Mouse (Mus musculus) right cerebral cortex, postnatal 4 days (tissue): ENCODE measurements around the gene Lrrc37a.
"Not testable (repeated sequence)": the region's sequence is repeated elsewhere in the genome, so short reads cannot be mapped to it uniquely, and the experiment has no call there.

Experiments
- DNase-seq: peaks from one replicate; pipeline ENCODE4 v3.0.0-alpha.2; 2022

Lrrc37a gene

DNA sequence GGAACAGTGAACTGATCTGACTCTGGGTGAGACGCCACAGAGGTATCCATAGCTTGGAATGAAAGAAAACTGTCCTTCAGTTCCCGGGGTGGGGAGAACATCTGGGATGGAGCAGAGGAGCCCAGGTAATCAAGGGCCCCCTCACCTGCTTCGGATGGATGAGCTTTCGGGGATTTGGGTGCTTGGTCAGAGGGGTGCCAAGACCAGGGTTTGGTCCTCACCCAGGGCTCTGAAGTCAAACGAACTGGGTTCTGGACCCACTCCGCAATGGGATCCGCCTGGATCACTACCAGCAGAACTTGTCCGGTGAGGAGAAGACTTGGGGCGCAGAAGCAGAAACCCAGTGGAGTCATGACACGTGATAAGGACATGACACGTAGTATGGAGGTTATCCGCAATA, at the start of gene Lrrc37a:
TSS of gene Lrrc37a (minus strand) at position 101 of the 400 bp plus-strand sequence.
- no peak for DNase-seq

DNA sequence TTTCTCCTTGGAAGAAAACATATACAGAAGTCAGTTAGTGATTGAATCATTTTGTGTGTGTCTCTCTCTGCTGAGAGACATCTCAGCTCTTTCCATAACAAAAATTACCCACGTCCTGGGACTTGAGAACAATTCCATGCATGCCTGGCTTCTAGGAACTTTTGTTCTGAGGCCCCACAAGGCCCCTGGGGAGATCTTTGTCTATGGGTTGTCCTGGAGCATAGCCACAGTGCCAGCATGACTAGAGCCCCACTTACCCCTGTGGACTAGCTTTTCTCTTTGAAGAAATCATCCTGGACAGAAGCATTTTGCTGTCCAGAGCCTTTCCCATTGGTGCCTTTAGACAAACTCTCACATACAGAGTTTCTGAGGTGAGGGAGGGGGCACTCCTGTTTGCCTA, 30.6 kb upstream of the Lrrc37a start:
- DNase-seq: not testable (repeated sequence)

DNA sequence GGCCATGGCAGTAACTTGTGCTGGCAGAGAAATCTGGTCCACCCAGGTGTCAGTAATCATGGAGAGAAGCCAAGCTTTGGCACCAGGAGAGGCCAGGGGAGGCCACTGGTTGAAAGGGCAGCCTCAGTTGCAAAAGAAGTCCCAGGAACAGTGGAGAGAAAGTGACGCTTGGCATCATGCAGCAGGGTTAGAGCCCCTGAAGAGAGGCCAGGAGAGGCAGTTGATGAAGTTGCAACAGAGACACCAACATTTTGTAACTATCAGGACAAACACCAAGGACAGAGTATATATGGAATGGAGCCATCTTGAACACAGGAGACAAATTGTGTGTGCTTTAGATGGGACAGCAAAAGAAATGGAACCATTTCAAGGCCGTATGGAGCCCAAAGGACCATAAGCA, 7.7 kb upstream of the Lrrc37a start:
- DNase-seq: no peak

DNA sequence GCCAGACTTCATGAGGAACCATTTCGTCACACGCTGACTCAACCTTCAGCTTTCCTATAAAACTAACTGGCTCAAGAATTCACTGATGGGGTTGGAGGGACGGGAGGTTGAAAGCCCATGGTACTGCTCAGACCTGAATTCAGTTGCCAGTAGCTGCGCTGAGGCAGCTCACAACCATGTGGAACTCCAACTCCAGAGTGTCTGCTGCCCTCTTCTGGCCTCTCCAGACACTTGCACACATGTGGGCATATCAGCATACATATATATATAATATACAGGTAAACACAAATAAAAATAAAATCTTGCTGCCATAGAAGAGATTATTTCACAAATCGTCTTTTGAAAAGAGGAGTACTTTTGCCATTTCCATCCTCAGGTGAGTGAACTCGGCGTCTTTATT, 40.0 kb downstream of the Lrrc37a start:
- no peak for DNase-seq

DNA sequence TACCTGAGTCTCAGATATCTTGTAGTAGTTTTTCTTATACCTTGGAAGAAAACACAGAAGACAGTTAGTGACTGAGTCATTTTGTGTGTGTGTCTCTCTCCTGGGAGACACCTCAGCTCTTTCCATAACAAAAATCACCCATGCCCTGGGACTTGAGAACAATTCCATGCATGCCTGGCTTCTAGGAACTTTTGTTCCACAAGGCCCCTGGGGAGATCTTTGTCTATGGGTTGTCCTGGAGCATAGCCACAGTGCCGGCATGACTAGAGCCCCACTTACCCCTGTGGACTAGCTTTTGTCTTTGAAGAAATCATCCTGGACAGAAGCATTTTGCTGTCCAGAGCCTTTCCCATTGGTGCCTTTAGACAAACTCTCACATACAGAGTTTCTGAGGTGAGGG, 53.3 kb downstream of the Lrrc37a start:
- not testable (repeated sequence) for DNase-seq

DNA sequence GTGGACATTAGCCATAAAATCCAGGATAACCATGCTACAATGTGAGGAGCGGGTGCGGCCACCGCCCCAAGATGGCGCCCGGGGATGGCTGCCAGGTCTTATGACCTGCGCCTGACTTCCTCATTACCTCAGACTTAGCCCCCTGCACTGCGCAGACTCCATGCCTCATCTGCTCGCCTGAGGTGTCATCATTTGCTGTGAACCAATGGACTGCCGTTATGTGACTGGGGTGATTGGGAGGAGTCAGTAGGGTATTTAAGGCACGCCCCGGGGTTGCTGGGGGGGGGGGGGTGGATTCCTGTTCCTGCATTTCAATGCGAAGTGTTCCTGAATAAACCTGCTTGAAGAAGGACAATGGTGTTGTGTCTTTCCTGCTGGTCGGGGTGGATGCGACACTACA, 54.7 kb downstream of the Lrrc37a start:
- DNase-seq: not testable (repeated sequence)

DNA sequence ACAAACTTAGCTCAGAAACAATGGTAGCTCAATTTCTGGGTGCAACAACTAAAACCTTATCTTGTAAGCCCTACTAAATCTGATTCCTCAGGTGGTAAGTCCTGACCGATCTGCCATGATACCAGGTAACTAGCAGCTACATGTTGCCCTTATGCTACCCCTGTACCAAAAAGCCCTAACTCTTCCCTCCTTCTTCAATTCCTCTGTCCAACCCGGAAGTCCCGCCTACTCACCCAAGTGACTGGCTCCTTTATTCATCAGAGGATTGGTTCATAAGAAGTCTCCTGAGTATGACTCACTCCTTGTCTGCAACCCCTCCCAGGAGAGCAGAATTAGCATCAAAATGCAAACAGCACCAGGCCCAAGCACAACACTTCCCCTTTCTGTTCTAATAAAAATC, 60.7 kb downstream of the Lrrc37a start:
- no peak for DNase-seq

DNA sequence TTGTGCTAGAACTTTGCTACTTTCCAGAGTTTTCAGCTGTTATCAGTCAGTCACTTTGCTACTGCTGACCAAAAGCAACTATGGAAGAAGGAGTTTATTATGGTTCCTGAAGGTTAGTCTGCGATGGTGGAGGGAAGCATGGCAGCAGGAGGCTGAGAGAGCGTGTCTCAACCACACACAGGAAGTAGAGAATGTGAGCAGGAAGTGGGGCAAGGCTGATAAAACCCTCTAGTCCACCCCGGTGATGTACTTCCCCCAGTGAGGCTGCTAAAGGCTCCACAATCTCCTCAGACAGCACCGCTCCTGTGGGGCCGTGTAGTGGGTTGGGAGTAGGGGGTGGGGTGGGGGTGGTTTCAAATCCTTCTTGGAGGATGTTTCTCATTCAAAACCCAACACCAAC, 68.1 kb downstream of the Lrrc37a start:
- DNase-seq: no peak

DNA sequence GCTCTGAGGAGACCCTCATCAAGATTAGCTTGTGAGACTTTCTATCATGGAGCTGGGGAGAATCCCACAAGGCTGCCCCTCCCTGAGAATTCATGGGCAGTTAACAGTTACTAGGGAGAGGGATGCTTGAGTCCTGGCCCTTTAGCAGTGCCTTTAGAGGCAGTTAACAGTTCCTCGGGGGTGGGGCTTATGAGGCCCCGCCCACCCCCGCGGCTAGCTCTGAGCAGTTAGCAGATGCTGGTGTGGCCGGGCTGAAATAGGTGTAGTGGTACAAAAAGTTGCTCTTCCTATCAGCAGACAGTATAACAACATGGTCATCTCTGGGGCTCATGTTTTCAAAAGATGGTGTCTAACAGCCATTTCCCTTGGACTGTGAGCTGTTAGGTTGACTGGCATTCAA, 79.4 kb downstream of the Lrrc37a start:
- no peak for DNase-seq

DNA sequence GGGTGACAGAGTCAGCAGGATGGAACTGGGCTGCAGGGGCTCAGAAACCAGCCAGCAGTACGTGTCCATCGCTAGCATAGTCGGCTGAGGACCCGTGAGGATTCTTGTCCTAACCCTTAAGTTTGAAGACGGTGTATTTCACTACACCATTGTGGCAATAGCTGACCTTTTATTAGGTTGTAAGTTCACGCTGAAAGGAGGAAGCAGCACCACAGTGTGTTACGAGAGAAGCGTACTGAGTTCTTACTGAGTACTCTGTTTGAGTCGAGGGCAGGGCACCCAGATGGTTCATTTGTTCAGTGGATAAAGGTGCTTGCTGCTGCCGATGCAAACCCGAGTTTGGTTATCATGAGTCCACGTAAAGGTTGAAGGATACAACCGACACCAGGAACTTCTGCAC, 84.7 kb downstream of the Lrrc37a start:
- DNase-seq: no peak

DNA sequence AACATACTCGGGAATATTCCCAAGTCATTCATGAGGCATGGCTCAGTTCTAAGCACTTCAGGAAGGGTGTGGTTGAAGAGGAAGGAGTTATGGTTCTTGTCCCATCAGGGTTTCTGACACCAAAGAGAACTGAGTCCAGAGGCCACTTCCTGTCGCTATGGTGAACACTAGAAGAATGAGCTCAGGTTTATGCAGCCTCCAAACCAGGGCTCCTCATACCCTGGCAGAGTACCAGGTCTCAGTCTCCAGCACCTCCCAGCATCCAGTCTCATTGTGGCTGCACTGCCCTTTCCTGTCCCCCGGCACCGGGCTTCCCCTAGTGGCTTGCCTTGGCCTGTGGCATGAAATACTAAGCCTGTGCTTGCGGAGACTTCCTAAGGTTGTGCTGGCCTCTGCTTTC, 85.2 kb downstream of the Lrrc37a start:
- no peak for DNase-seq

DNA sequence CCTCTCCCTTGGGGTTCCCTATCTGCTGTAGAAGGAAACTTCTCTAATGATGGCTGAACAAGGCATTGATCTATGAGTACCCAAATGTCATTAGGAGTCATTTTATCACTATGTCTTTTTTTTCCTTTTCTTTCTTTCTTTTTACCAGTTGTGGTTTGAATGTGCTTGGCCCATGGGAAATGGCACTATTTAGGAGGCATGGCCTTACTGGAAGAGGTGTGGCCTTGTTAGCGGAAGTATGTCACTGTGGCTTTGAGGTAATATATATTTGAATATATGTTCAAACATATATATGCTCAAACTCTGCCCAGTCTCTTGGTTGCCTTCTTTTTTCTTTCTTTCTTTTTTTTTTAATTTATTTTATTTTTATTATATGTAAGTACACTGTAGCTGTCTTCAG, 90.9 kb downstream of the Lrrc37a start:
- no peak for DNase-seq

DNA sequence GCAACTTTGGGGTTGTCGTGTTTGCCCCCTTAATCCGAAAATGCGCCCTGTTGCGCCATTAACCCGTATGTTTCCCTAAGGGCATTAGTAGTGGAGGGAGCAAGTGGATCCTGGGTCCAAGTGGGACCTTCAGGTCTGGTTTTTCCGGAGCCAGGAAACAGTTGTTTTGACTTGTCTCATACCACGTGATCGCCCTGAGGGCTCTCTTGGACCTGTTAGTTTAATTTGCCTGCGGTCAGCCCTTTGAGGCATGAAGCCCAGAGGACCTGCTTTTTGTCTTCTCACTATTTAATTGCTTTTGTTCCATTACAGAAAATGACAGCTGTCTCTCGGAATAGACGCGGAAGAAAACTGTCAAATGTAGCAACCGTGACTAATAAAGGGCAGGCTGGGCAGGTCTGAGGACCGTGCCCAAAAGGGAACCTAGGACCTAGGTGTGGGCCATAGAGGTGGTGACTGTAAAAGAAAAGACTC, 91.4 kb downstream of the Lrrc37a start:
- no peak for DNase-seq

DNA sequence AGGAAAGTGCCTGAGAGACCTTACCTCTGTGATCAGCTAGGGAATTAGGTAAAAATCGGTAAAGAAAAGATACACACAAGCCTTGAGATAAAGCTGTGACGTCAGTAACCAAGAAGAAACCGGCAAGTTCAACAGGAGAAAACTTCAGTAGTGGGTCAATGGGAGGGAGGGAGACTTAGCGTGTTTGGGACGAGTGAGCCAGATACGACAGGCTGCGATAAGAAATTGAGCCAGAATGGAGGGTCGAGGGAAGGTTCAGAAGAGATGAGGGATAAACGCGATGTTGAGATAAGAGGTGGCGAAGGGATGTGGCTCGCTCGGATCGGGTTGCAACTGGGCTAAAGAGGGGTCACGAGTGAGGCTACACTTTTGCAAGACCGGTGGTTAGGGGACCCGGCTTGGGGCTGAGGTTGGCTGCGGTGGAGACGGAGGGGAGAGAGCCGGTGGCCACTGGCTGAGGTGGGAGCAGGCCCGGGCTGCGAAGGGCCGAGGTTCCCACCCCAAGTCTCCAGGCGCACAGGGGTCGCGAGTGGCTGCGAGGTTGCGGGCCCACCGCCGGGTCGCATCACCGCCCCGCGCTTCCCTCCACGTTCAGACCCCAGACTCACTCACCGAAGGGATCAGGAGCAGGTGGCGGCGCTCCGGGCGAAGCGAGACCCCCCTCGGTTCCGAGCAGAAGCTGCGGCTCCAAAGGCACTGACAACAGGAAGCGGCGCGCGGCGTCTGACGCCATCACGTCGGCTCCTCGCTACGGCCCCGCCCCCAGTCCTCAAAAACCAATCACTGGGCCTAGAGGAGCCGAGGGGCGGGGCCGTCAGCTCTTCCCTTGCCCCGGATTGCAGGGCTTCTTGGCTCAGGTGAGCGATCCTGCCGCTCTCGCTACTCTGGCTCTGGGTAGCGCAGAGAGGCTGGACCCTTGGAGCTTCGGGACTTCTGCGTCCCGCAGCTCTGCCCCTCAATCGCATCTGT, 92.1 kb downstream of the Lrrc37a start, which contains the start of gene Plekhm1:
TSS of gene Plekhm1 (minus strand) at position 707 of the 969 bp plus-strand sequence.
- DNase-seq: peak; percentile 95

DNA sequence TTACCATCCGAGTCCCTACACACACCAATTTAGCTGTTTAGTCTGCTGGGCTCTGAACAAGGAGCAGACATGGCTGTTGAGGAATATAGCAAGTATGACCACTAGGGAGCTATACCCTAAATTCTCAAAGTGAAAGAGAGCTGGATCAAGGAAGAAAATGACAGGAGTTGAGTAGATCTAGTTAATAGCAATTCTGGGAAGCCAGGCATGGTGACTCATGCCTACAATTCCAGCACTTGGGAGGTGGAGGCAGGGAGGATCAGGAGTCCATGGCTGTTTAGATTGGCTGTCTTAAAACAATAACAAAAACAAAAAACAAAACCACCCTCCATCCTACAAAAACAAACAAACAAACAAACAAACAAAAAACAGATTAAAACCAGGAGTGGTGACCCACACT, 93.1 kb downstream of the Lrrc37a start:
- no peak for DNase-seq

DNA sequence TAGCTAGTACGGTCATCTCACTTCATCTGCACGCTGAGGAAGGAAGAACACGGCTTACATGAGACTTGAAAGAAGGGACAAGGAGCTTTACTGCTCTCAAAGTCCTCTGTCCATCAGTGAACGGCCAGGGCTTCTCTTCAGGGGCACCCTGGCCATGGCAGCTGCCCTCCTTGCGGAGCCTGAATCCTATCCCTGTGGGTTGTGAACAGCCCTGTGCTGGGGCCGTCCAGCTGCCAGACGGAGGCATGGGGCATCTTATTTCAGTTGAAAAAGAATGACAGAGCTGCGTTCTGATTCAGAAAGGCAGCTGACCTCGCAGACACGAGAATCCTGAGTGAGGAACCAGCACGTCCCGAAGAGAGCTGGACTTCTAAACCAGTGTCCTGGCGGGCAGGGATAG, 95.5 kb downstream of the Lrrc37a start:
- DNase-seq: no peak

DNA sequence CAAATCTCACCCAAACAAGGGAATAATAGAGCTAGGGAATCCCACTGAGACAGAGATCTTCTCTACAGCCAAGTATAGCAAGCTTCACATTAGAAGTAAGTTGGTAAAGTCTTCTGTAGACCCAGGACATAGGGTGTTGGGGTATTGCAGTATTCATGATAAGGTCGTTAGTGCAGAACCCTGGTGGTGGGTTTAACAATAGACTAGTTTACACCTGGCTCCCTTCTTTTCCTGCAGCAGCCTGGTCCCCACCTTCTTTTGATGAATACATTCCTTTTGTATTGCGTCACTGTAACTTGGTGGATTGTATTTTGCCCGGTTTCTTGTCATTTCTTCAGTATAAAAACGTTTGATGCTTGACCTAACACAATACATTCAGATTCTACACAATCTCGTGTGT, 97.3 kb downstream of the Lrrc37a start:
- not testable (repeated sequence) for DNase-seq

DNA sequence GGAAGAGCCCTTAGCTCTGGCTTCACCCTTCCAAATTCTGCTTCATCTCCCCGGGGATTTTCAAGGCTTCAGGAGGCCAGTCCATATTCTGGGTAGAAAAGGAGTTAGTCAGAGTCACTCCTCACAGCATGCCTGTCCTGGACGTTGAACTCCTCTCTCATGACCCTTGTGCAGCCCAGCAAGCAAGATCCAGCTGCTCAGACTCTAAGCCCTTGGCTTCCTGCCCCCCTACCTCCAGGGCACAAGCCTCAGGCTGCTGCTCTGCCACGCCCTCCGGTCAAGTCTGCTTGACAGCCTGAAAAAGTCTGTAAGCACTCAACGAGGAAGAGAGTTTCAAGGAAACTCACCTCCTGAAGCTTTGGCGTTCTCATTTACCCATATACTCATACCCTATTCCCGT, 97.8 kb downstream of the Lrrc37a start:
- DNase-seq: no peak

DNA sequence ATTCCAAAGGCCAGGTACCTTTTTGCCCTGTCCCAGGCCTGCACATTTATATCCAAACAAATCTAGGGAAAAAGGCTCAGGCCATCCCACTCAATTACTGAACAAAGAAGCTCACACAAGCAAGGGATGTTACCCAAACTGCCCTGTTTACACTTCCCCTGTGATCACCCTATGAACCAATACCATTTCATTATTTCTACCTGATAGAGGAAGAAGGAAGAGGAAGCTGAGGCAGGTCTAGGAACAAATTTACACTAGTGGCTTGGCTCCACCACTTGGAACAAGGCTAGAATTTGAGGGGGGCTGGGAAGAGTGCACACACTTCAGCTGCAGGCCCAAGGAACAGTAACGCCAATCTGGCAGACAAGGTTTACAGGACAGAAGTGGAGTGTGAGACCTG, 98.6 kb downstream of the Lrrc37a start:
- no peak for DNase-seq

DNA sequence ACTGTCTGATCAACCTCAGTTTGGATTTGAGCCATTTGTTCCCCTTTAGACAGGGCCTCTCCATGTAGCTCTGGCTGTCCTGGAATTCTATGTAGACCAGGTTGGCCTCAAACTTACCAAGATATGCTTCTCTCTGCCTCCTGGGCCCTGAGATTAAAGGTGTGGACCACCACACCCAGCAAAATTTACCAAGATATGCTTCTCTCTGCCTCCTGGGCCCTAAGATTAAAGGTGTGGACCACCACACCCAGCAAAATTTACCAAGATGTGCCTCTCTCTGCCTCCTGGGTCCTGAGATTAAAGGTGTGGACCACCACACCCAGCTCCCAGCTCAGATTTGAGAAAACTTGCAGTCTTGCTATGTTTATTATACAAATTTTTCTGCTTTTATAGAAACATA, 99.8 kb downstream of the Lrrc37a start:
- DNase-seq: no peak

DNA sequence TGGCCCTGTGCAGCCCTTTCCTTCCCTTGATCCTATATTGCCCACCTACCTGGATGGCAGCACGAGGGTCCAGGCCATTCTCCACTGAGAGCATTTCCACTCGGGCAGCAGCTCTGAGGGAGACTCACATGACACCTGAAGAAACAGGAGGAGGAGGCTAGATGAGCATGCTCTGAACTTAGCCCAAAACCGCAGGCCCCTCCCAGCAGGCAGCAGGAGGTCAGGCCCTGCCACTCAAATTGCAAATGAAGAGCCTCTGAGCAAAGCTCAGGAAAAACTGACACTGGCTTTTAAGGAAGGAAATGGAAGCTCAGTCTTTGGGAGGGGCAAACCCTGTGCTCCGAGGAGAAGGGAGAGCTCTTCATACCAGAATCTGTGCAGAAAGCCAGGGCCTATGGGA, 100.6 kb downstream of the Lrrc37a start:
- no peak for DNase-seq

DNA sequence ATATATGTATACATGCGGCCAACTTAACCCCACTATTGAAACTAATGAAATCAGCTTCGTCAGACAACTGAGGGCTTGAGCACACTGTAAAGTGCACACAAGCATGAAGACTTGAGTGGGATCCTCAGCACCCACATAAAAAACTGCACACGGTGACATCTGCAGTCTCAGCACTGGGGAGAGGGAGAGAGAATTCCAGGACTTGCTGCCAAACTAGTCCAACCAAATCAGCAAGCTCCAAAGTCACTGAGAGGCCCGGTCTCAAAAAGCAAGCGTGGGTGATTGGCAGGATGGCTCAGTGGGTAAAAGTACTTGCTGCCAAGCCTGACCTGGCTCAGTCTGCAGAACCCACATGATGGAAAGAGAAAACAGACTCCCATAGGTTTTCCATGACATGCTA, 101.7 kb downstream of the Lrrc37a start:
- no peak for DNase-seq

DNA sequence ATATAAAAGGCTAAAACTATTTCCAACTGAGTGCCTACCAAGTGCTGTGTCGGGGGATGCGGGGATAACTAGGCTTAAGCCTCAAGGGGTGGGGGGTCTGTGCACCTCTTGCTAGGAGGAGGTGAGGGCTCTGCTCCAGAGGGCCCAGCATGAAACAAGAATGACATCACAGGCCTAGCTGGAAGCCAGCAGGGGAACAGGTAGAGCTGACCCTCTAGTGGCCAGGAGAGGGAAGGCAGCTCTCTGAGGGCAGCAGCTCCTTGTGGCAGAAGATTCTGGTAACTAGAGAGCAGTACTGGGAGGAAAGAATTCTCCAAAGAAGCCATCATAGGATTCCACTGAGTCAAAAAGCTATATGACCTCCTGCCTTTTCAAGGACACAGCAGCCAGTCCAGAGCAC, 102.2 kb downstream of the Lrrc37a start:
- DNase-seq: peak; percentile 8
